Mouse (Mus musculus): ENCODE data around the gene Pipox. TPM values are rescaled to one million over a fixed set of nuclear protein-coding genes. Genes with fewer than 3 reads are reported as not detected.

The Pipox gene
- not detected for polyA plus RNA-seq (2017; shearing (Covaris generic))

DNA sequence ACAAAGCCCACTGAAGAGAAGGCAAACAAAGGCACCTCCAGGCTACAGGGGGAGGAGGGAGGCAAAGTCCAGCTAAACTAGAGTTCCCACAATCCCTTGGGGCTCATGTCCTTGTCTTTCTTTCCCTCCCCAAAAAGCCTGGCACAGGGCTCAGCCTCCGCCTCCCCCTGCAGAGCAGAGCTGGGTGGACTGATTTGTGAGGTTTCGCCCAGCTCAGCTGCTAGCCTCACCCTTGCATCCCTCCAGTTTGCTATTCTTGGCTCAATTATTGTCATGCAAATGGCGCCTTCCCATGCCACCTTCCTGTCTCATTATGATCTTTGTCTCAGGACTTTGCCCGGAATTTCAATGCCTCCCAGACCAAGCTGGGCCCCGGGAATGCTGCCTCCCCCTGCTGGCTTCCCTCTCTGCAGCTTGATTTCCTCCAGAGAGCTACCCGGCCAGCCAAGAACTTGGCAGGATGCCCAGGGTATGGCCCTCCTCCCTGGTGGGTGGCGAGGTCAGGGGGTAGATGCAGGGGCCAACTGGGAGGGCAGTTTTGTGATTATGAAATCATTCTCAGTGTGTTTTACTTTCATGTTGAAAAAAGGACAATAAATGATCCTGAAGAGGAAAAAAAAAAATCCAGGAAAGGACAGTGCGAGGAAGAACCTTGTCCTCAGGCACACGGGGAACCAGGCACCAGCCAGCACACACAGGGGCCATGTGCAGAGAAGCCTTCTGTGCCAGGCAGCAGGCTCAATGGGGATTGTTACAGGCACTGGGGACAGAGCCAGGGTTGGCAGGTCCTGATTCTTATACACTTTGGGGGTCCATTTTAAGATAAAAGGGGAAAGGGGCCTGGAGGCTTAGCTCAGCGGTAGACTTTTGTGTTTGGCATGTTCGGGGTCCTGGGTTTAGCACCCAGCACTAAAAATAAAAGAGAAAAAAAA, at the start of gene Pipox:
Gene Pipox, minus strand, starts transcription at position 310 of the 932 bp plus-strand sequence.

DNA sequence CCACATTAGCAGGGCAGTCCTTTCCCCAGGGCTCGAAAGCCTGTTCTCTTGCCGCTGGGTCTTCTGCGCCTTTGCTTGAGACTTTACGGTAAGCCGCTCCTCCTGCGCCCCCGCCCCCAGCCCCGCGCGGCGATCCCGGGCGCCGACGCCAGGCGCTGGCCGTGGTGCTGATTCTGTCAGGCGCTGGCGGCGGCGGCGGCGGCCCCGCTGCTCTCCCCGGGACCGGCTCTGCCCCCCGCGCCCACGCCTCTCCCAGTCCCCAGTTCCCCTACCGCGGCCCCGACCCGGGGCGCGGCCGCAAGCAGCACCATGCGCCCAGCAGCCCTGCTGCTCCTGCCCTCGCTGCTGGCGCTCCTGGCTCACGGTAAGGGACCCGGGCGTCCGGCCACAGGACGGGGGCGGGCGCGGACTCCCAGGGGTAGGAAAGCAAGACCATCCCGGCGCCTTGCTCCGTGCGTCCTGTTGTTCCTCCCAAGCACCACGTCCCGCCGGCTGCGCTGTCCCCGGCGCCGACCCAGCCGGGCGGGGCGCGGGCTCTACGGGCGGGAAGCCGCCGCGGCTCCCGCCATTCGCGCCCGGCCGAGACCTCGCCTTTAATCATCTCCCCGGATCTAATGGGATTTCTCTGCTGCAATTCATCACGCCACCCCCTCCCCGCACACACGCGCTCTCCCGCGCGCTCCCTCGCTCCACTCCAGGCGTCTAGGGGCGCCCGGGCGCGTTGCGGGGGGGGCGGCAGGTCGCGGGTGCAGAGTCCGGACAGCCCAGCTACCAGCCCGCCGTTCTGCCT, 37.0 kb upstream of the Pipox start, which contains the start of gene Sez6:
Gene Sez6, plus strand, starts transcription at position 50 of the 790 bp plus-strand sequence.

Other genes with a start within 250 kb of the Pipox start
- 109 TPM for gene Nufip2, start 207.9 kb downstream of the Pipox start, polyA plus RNA-seq (2017; shearing (Covaris generic))
- not detected for gene Cryba1, start 168.8 kb downstream of the Pipox start, polyA plus RNA-seq (2017; shearing (Covaris generic))
- 32.0 TPM for gene Myo18a, start 130.8 kb downstream of the Pipox start, polyA plus RNA-seq (2017; shearing (Covaris generic))
- gene Gm10277, start 106.3 kb downstream of the Pipox start, polyA plus RNA-seq (2017; shearing (Covaris generic)), result 0.15 TPM
- not detected for gene Sez6, start 36.7 kb upstream of the Pipox start, polyA plus RNA-seq (2017; shearing (Covaris generic))
- gene Phf12, start 88.7 kb upstream of the Pipox start, polyA plus RNA-seq (2017; shearing (Covaris generic)), result 48.0 TPM
- gene Dhrs13, start 138.2 kb upstream of the Pipox start, polyA plus RNA-seq (2017; shearing (Covaris generic)), result 10.4 TPM
- 51.3 TPM for gene Flot2, start 143.8 kb upstream of the Pipox start, polyA plus RNA-seq (2017; shearing (Covaris generic))
- gene Eral1, start 186.3 kb upstream of the Pipox start, polyA plus RNA-seq (2017; shearing (Covaris generic)), result 31.5 TPM
- gene Fam222b, start 200.6 kb upstream of the Pipox start, polyA plus RNA-seq (2017; shearing (Covaris generic)), result 17.3 TPM

Measured in naive thymus-derived CD4-positive, alpha-beta T cell, adult 5 months (primary cell).